Mouse (Mus musculus): ENCODE measurements at regions not wholly inside any gene's neighbourhood (a gene's known extent, or its start where the extent isn't known, plus 50 kb on each side); places are given as distances from the start of the nearest gene placed in this dataset.

GRCm38 (mm10) chr4:98241921-98242320 is 141.2 kb downstream of the Tm2d1 start:
- H3K9me3 ChIP-seq (ENCODE audit: low read length), result no peaks in the 10 kb centered on the region
- no peak overlapping the region for H3K4me3 ChIP-seq (ENCODE audit: low read length)
- no peak overlapping the region for H3K27ac ChIP-seq
- H3K36me3 ChIP-seq (ENCODE audit: insufficient read depth, low read length), result no peaks in the 10 kb centered on the region
- H3K4me2 ChIP-seq (ENCODE audit: low read depth, low read length), result no peak overlapping the region
- H3K27me3 ChIP-seq (ENCODE audit: insufficient read depth, low read length), result no peaks in the 10 kb centered on the region
- no peak for TF ChIP-seq CTCF (IDR thresholded peaks at IDR 0.05; ENCODE audit: low read depth)
- ATAC-seq (no peak), DNase-seq (ENCODE audit: low spot score) (no peak)
- H3K4me1 ChIP-seq (ENCODE audit: insufficient read depth, low read length), result peaks cover 7% of the 10 kb centered on the region; the same call in 1 of the 2 replicates
- no peak overlapping the region for H3K9ac ChIP-seq (replicated peaks; ENCODE audit: low read length)
- 97% methylated on average over 2 of the region's 2 CpGs for WGBS

- no peak for DNase-seq (ENCODE audit: low spot score)
- H3K4me2 ChIP-seq (ENCODE audit: low read depth, low read length), result no peak overlapping the region
Measured at GRCm38 (mm10) chr4:98240289-98240688, 142.8 kb downstream of the Tm2d1 start.

GRCm38 (mm10) chr4:98238075-98238474 is 145.0 kb downstream of the Tm2d1 start:
- Histone ChIP-seq H3K9ac (replicated peaks; ENCODE audit: low read length) (no peak overlapping the region), H3K4me1 (ENCODE audit: insufficient read depth, low read length) (0 out of 2 replicates have a peak, but pooled peaks cover 2% of the 10 kb centered on the region), H3K36me3 (ENCODE audit: insufficient read depth, low read length) (no peaks in the 10 kb centered on the region), H3K4me3 (ENCODE audit: low read length) (no peak overlapping the region), H3K4me2 (ENCODE audit: low read depth, low read length) (no peak overlapping the region), H3K27me3 (ENCODE audit: insufficient read depth, low read length) (no peaks in the 10 kb centered on the region), H3K27ac (no peak overlapping the region), H3K9me3 (ENCODE audit: low read length) (no peaks in the 10 kb centered on the region)
- DNase-seq (ENCODE audit: low spot score) (no peak), ATAC-seq (no peak)
- 63% methylated on average over 4 of the region's 4 CpGs for WGBS
- no peak for TF ChIP-seq CTCF (IDR thresholded peaks at IDR 0.05; ENCODE audit: low read depth)

More at GRCm38 (mm10) chr4:98240289-98240688, 142.8 kb downstream of the Tm2d1 start:
- no peak for ATAC-seq
- H3K36me3 ChIP-seq (ENCODE audit: insufficient read depth, low read length), result no peaks in the 10 kb centered on the region
- no peak for TF ChIP-seq CTCF (IDR thresholded peaks at IDR 0.05; ENCODE audit: low read depth)
- H3K27ac ChIP-seq, result no peak overlapping the region
- H3K9ac ChIP-seq (replicated peaks; ENCODE audit: low read length), result no peak overlapping the region
- no peak overlapping the region for H3K4me3 ChIP-seq (ENCODE audit: low read length)
- no peaks in the 10 kb centered on the region for H3K9me3 ChIP-seq (ENCODE audit: low read length)
- no peaks in the 10 kb centered on the region for H3K27me3 ChIP-seq (ENCODE audit: insufficient read depth, low read length)
- peaks cover 7% of the 10 kb centered on the region; the same call in 1 of the 2 replicates for H3K4me1 ChIP-seq (ENCODE audit: insufficient read depth, low read length)

- ATAC-seq, result no peak
- no peak overlapping the region for H3K27ac ChIP-seq
- H3K4me2 ChIP-seq (ENCODE audit: low read depth, low read length), result no peak overlapping the region
- H3K36me3 ChIP-seq (ENCODE audit: insufficient read depth, low read length), result no peaks in the 10 kb centered on the region
- H3K4me3 ChIP-seq (ENCODE audit: low read length), result no peak overlapping the region
- H3K27me3 ChIP-seq (ENCODE audit: insufficient read depth, low read length), result no peaks in the 10 kb centered on the region
- H3K9ac ChIP-seq (replicated peaks; ENCODE audit: low read length), result no peak overlapping the region
- no peaks in the 10 kb centered on the region for H3K4me1 ChIP-seq (ENCODE audit: insufficient read depth, low read length)
- 82% methylated on average over 9 of the region's 9 CpGs for WGBS
- DNase-seq (ENCODE audit: low spot score), result no peak
- H3K9me3 ChIP-seq (ENCODE audit: low read length), result no peaks in the 10 kb centered on the region
- no peak for TF ChIP-seq CTCF (IDR thresholded peaks at IDR 0.05; ENCODE audit: low read depth)
Measured at GRCm38 (mm10) chr4:98237475-98237874, 145.6 kb downstream of the Tm2d1 start.

GRCm38 (mm10) chr4:98236006-98236783 is 146.9 kb downstream of the Tm2d1 start:
- H3K4me2 ChIP-seq (ENCODE audit: low read depth, low read length), result no peak overlapping the region
- WGBS, result 45% methylated on average over 12 of the region's 12 CpGs
- H3K27me3 ChIP-seq (ENCODE audit: insufficient read depth, low read length), result no peaks in the 10 kb centered on the region
- H3K9ac ChIP-seq (replicated peaks; ENCODE audit: low read length), result no peak overlapping the region
- ATAC-seq (0 out of 2 replicates have a peak, but pooled peaks have one; percentile 47), DNase-seq (ENCODE audit: low spot score) (no peak)
- 0 out of 2 replicates have a peak overlapping the region, but pooled peaks have one; percentile 32 for H3K27ac ChIP-seq
- H3K9me3 ChIP-seq (ENCODE audit: low read length), result no peaks in the 10 kb centered on the region
- H3K4me3 ChIP-seq (ENCODE audit: low read length), result no peak overlapping the region
- H3K36me3 ChIP-seq (ENCODE audit: insufficient read depth, low read length), result no peaks in the 10 kb centered on the region
- no peak for TF ChIP-seq CTCF (IDR thresholded peaks at IDR 0.05; ENCODE audit: low read depth)
- no peaks in the 10 kb centered on the region for H3K4me1 ChIP-seq (ENCODE audit: insufficient read depth, low read length)

- H3K9ac ChIP-seq (replicated peaks; ENCODE audit: low read length), result no peak overlapping the region
- no peaks in the 10 kb centered on the region for H3K36me3 ChIP-seq (ENCODE audit: insufficient read depth, low read length)
- 93% methylated on average over 4 of the region's 4 CpGs for WGBS
- no peaks in the 10 kb centered on the region for H3K27me3 ChIP-seq (ENCODE audit: insufficient read depth, low read length)
- no peak overlapping the region for H3K4me3 ChIP-seq (ENCODE audit: low read length)
- no peak for DNase-seq (ENCODE audit: low spot score)
- H3K4me1 ChIP-seq (ENCODE audit: insufficient read depth, low read length), result no peaks in the 10 kb centered on the region
- no peaks in the 10 kb centered on the region for H3K9me3 ChIP-seq (ENCODE audit: low read length)
- H3K27ac ChIP-seq, result no peak overlapping the region
- no peak overlapping the region for H3K4me2 ChIP-seq (ENCODE audit: low read depth, low read length)
- TF ChIP-seq CTCF (IDR thresholded peaks at IDR 0.05; ENCODE audit: low read depth), result no peak
- no peak for ATAC-seq
Measured at GRCm38 (mm10) chr4:98228193-98228592, 154.9 kb downstream of the Tm2d1 start.

GRCm38 (mm10) chr4:98224366-98224765 is 158.7 kb downstream of the Tm2d1 start:
- peak; percentile 6 for DNase-seq (ENCODE audit: low spot score)
- TF ChIP-seq CTCF (IDR thresholded peaks at IDR 0.05; ENCODE audit: low read depth), result no peak
- no peaks in the 10 kb centered on the region for H3K9me3 ChIP-seq (ENCODE audit: low read length)
- no peak for ATAC-seq
- no peaks in the 10 kb centered on the region for H3K36me3 ChIP-seq (ENCODE audit: insufficient read depth, low read length)
- H3K4me3 ChIP-seq (ENCODE audit: low read length), result no peak overlapping the region
- H3K27ac ChIP-seq, result no peak overlapping the region
- H3K4me2 ChIP-seq (ENCODE audit: low read depth, low read length), result no peak overlapping the region
- H3K27me3 ChIP-seq (ENCODE audit: insufficient read depth, low read length), result no peaks in the 10 kb centered on the region
- no peak overlapping the region for H3K9ac ChIP-seq (replicated peaks; ENCODE audit: low read length)
- H3K4me1 ChIP-seq (ENCODE audit: insufficient read depth, low read length), result no peaks in the 10 kb centered on the region
- 74% methylated on average over 7 of the region's 7 CpGs for WGBS

All from hindbrain, postnatal 0 days (tissue).